Mouse (Mus musculus) forebrain, embryonic 15.5 days (tissue): ENCODE results near the gene Gpr107. TPM values are rescaled to one million over a fixed set of nuclear protein-coding genes. Genes with fewer than 3 reads are reported as not detected.

Experiments used
- ATAC-seq: fragments of 200-750 bp; cut with Nextera tagmentation; replicated peaks from 2 replicates; pipeline ENCODE4 v1.8.0; 2017; ENCODE audit warnings: mild to moderate bottlenecking, moderate TSS enrichment, moderate library complexity
- H3K27ac ChIP-seq: fragments of 300-500 bp; sonication (generic); replicated peaks from 2 replicates; pipeline ENCODE4 v1.5.1; 2015; ENCODE audit warnings: mild to moderate bottlenecking, inconsistent platforms
- H3K27me3 ChIP-seq: fragments of 300-500 bp; sonication (generic); 2 replicates; pipeline ENCODE4 v1.6.1; 2015; ENCODE audit warnings: inconsistent platforms
- H3K36me3 ChIP-seq: fragments of 300-500 bp; sonication (generic); 2 replicates; pipeline ENCODE4 v1.6.1; 2015; ENCODE audit warnings: mild to moderate bottlenecking, inconsistent platforms
- H3K4me1 ChIP-seq: fragments of 300-500 bp; sonication (generic); 2 replicates; pipeline ENCODE4 v1.6.1; 2015; ENCODE audit warnings: inconsistent platforms
- H3K4me2 ChIP-seq: fragments of 300-500 bp; sonication (generic); replicated peaks from 2 replicates; pipeline ENCODE4 v1.6.1; 2015; ENCODE audit warnings: mild to moderate bottlenecking, inconsistent platforms
- H3K4me3 ChIP-seq: fragments of 300-500 bp; sonication (generic); 2 replicates; pipeline ENCODE4 v1.5.1; 2015; ENCODE audit warnings: mild to moderate bottlenecking, inconsistent platforms
- H3K9ac ChIP-seq: fragments of 300-500 bp; sonication (generic); replicated peaks from 2 replicates; pipeline ENCODE4 v1.6.1; 2015; ENCODE audit warnings: mild to moderate bottlenecking, inconsistent platforms
- H3K9me3 ChIP-seq: fragments of 300-500 bp; sonication (generic); 2 replicates; pipeline ENCODE4 v1.6.1; 2016; ENCODE audit warnings: inconsistent platforms
- WGBS: fragments of 180-500 bp; shearing (Covaris S2); methylation state at CpG from one replicate; pipeline ENCODE4 v1.1.7; 2015; ENCODE audit warnings: mixed read lengths; 5-methylcytosine and 5-hydroxymethylcytosine counted together
- polyA plus RNA-seq: library from polyadenylated mRNA; unstranded; fragments of >200 nt; fragmentation: Nextera tagmentation; extraction: Ambion mirVana; gene quantifications from 2 replicates; pipeline ENCODE4 v1.2.1, GENCODE M21; 2015

Gpr107 gene
- polyA plus RNA-seq, 1 experiment from 2014 or later = 37.3 TPM

DNA sequence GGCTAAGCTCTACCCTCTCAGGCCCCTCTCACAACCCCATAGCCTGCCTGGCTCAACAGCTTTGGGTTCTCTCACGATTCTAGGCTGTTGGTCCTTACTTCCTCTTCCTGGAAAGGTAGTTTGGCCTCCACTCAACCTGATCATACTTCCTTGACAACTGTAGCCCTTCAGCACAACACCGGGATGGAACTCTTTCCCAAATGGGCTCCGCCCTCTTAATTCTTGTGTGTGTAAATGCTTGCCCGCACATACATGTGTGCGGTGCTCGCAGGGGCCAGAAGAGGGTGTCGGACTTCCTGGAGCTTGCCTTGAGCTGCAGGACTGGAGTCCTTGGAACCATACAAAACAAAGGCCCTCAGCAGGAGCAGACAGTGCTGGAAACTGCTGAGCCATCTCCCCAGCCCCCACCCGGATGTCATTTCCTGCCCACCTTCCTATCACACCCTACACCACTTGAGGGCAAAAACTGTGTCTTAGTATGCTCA lies 21.3 kb upstream of the Gpr107 start:
- no peak overlapping the region for H3K4me3 ChIP-seq
- 84% methylated on average over 8 of the region's 8 CpGs for WGBS
- ATAC-seq = no peak
- no peaks in the 10 kb centered on the region for H3K9me3 ChIP-seq
- no peak overlapping the region for H3K9ac ChIP-seq
- no peak overlapping the region for H3K27ac ChIP-seq
- H3K4me1 ChIP-seq = no peaks in the 10 kb centered on the region
- no peak overlapping the region for H3K4me2 ChIP-seq
- H3K27me3 ChIP-seq = no peaks in the 10 kb centered on the region
- no peaks in the 10 kb centered on the region for H3K36me3 ChIP-seq

DNA sequence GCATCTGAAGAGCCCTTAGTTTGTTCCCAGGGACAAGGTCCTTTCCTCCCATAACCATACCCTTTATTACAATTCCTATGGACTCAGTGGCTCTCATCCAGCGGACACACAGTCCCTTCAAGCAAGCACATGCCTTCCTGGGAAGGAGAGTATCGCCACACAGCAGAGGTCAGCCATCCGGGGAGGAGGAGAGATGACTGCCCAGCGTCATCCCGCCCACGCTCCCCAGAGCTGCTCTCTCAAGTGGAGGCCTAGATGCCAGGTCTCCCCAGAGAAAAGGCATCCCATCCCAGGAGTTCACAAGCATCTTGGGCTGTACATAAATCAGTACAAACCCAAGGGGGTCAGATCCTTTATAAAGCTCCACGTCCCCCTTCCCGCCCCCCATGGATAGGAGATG lies 19.4 kb upstream of the Gpr107 start:
- no peaks in the 10 kb centered on the region for H3K27me3 ChIP-seq
- H3K4me1 ChIP-seq = no peaks in the 10 kb centered on the region
- no peak overlapping the region for H3K9ac ChIP-seq
- H3K4me2 ChIP-seq = no peak overlapping the region
- no peaks in the 10 kb centered on the region for H3K36me3 ChIP-seq
- 84% methylated on average over 8 of the region's 8 CpGs for WGBS
- no peak for ATAC-seq
- H3K9me3 ChIP-seq = no peaks in the 10 kb centered on the region
- H3K27ac ChIP-seq = no peak overlapping the region
- no peak overlapping the region for H3K4me3 ChIP-seq

DNA sequence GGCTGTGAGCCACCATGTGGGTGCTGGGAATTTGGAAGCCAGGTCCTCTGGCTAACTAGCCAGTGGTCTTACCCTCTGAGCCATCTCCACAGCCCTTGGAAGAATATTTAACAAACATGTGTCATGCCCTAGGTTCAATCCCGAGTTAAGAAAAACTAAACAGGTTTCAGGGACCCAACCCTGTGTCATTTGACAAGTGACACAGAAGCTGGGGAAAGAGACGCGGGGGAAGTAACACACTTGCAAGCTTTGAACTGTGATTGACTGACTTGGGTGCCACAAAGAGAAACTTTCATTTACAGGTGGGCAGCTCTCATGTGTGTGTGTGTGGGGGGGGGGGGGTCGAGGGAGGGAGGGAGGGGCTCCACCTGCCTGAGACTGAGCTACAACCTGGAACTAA lies 18.1 kb upstream of the Gpr107 start:
- Histone ChIP-seq H3K4me1 (no peaks in the 10 kb centered on the region), H3K27ac (no peak overlapping the region), H3K4me2 (no peak overlapping the region), H3K27me3 (no peaks in the 10 kb centered on the region), H3K36me3 (no peaks in the 10 kb centered on the region), H3K9me3 (no peaks in the 10 kb centered on the region), H3K9ac (no peak overlapping the region), H3K4me3 (no peak overlapping the region)
- 73% methylated on average over 4 of the region's 4 CpGs for WGBS
- ATAC-seq = no peak

- ATAC-seq = no peak
- Histone ChIP-seq H3K4me2 (no peak overlapping the region), H3K9ac (no peak overlapping the region), H3K27me3 (no peaks in the 10 kb centered on the region), H3K9me3 (no peaks in the 10 kb centered on the region), H3K4me1 (peaks cover 8% of the 10 kb centered on the region), H3K4me3 (no peak overlapping the region), H3K36me3 (no peaks in the 10 kb centered on the region), H3K27ac (no peak overlapping the region)
- WGBS = 77% methylated on average over 13 of the region's 13 CpGs
These were observed 16.6 kb upstream of the Gpr107 start for GRCm38 (mm10) chr2:31135512-31135931.

- H3K36me3 ChIP-seq = no peaks in the 10 kb centered on the region
- H3K27me3 ChIP-seq = no peaks in the 10 kb centered on the region
- no peak for ATAC-seq
- WGBS = 49% methylated on average over 9 of the region's 13 CpGs
- no peak overlapping the region for H3K4me2 ChIP-seq
- H3K9ac ChIP-seq = no peak overlapping the region
- H3K4me3 ChIP-seq = no peak overlapping the region
- H3K27ac ChIP-seq = no peak overlapping the region
- H3K4me1 ChIP-seq = peaks cover 14% of the 10 kb centered on the region
- H3K9me3 ChIP-seq = no peaks in the 10 kb centered on the region
These were observed 15.8 kb upstream of the Gpr107 start for GRCm38 (mm10) chr2:31136338-31136737.

- Histone ChIP-seq H3K27me3 (no peaks in the 10 kb centered on the region), H3K36me3 (no peaks in the 10 kb centered on the region), H3K9me3 (no peaks in the 10 kb centered on the region), H3K9ac (no peak overlapping the region), H3K4me3 (no peak overlapping the region), H3K4me2 (no peak overlapping the region), H3K27ac (no peak overlapping the region), H3K4me1 (peaks cover 14% of the 10 kb centered on the region)
- no peak for ATAC-seq
- WGBS = 80% methylated on average over 14 of the region's 14 CpGs
These were observed 15.0 kb upstream of the Gpr107 start for GRCm38 (mm10) chr2:31137018-31137590.

- Histone ChIP-seq H3K9me3 (no peaks in the 10 kb centered on the region), H3K36me3 (no peaks in the 10 kb centered on the region), H3K9ac (no peak overlapping the region), H3K27ac (no peak overlapping the region), H3K27me3 (no peaks in the 10 kb centered on the region), H3K4me1 (peaks cover 19% of the 10 kb centered on the region), H3K4me3 (no peak overlapping the region), H3K4me2 (no peak overlapping the region)
- WGBS = 81% methylated on average over 10 of the region's 10 CpGs
- no peak for ATAC-seq
These were observed 12.9 kb upstream of the Gpr107 start for GRCm38 (mm10) chr2:31139174-31139632.

DNA sequence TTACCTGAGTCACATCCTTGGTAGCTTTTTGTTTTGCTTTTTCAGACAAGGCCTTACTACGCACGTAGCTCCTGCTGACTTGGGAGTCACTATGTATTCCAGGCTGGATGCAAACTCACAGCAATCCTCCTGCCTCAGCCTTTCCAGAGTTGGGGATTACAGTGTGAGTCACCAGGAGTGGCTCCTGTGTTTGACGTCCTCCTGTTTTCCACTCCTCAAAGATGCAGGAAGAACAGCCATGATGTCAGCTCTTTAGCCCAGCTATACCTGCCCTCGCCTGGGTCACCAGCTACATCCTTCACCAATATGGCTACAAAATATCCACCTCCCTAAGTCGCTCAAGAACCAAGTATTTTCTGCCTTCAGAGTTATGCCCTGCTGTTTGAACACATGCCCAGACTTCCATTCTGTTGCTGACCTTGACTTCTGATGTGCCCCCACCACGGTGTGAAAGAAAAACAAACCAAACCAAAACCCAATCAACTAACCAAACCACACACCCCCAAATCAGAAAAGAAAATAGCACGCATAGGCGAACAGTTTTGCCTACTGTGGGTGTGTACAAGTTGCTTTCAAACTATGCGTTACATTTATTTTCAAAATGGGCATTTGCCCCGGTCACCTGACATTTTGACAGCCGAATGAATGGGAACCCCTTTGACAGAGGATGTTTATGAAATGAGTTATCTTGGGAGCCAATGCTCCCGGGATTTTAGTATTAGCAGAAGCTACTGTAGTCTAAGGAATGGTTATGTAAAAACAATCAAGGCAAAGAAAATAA lies 11.9 kb upstream of the Gpr107 start:
- WGBS = 81% methylated on average over 12 of the region's 12 CpGs

DNA sequence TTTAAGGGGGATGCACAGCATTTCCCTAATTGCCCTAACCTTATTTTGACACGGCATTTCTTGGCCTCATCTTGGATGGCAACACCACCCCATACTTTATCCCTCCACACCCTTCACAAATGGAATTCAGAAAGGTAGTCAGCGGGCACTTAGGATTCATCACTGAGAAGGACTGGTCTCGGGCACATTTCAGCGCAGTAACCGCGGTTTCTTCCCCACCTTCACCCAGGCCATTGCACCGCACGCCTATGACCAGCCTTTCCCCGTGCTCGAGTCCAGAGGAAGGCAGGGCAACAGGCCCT lies 11.4 kb upstream of the Gpr107 start:
- Histone ChIP-seq H3K27ac (no peak overlapping the region), H3K36me3 (no peaks in the 10 kb centered on the region), H3K9ac (peak overlapping the region; percentile 86), H3K9me3 (no peaks in the 10 kb centered on the region), H3K4me1 (peaks cover 19% of the 10 kb centered on the region), H3K4me3 (peak overlapping the region; percentile 88), H3K4me2 (peak overlapping the region; percentile 90), H3K27me3 (no peaks in the 10 kb centered on the region)
- 7% methylated on average over 10 of the region's 10 CpGs for WGBS
- no peak for ATAC-seq

More for the DNA sequence above, 11.9 kb upstream of the Gpr107 start:
- peak overlapping the region; percentile 90 for H3K4me2 ChIP-seq
- ATAC-seq = no peak
- H3K9me3 ChIP-seq = no peaks in the 10 kb centered on the region
- no peak overlapping the region for H3K27ac ChIP-seq
- H3K4me1 ChIP-seq = peaks cover 19% of the 10 kb centered on the region
- no peaks in the 10 kb centered on the region for H3K36me3 ChIP-seq
- peak overlapping the region; percentile 88 for H3K4me3 ChIP-seq
- H3K27me3 ChIP-seq = no peaks in the 10 kb centered on the region
- peak overlapping the region; percentile 86; the same call in 1 of the 2 replicates for H3K9ac ChIP-seq

GRCm38 (mm10) chr2:31141074-31141866 lies 10.8 kb upstream of the Gpr107 start:
- Histone ChIP-seq H3K9ac (peak overlapping the region; percentile 86), H3K4me1 (peaks cover 19% of the 10 kb centered on the region), H3K9me3 (no peaks in the 10 kb centered on the region), H3K27ac (peak overlapping the region; percentile 87), H3K4me2 (peak overlapping the region; percentile 90), H3K4me3 (peak overlapping the region; percentile 88), H3K27me3 (no peaks in the 10 kb centered on the region), H3K36me3 (peaks cover 2% of the 10 kb centered on the region)
- WGBS = under 1% methylated on average over 73 of the region's 78 CpGs
- ATAC-seq = peak; percentile 77

DNA sequence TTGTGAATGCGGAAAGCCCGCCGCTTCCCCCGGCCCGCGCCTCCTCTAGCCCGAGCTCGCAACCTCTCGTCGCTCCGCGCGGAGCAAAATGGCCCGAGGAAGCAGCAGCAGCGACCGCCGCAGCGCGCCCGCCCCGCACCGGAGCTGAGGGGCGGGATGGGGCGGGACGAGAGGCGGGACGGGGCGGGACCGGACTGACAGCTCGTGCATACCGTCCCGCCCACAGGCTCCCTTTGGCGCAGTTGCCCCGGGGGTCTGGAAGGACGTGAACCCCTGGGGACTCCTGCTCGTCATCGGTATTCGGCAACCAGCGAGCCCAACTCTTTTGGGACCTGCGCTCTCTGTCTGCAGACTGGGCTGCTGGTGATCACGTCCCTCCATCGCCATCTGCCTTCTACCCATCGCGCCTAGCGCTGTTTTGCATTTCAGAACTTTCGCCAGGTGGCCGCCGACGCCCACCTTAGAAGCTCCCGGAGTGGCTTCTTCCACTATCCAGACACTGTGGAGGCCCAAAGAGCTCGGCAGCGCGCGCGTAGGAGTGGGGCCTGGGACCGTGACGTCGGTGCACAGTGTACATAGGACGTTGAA lies 10.2 kb upstream of the Gpr107 start, which contains the start of gene Fnbp1:
Gene Fnbp1 (minus strand): TSS at position 142 of the 588 bp plus-strand sequence.
- H3K36me3 ChIP-seq = peaks cover 8% of the 10 kb centered on the region
- peak within 1 kb of the TSS; percentile 88 for H3K4me3 ChIP-seq
- peak; percentile 95 for ATAC-seq
- H3K4me1 ChIP-seq = peaks cover 19% of the 10 kb centered on the region
- H3K4me2 ChIP-seq = peak within 1 kb of the TSS; percentile 90
- H3K27ac ChIP-seq = peak within 1 kb of the TSS; percentile 87
- peak within 1 kb of the TSS; percentile 86 for H3K9ac ChIP-seq
- no peaks in the 10 kb centered on the region for H3K9me3 ChIP-seq
- WGBS = under 1% methylated on average over 48 of the region's 59 CpGs
- no peaks in the 10 kb centered on the region for H3K27me3 ChIP-seq
